Mouse (Mus musculus) layer of hippocampus, postnatal 25 days (tissue): ENCODE results near the gene Dhx58. TPM values are rescaled to one million over a fixed set of nuclear protein-coding genes. Genes with fewer than 3 reads are reported as not detected.
"Not testable (repeated sequence)": the region's sequence is repeated elsewhere in the genome, so short reads cannot be mapped to it uniquely, and the experiment has no call there.

Experiments
- DNase-seq, 2 experiments: peaks; one replicate each; pipeline ENCODE4 v3.0.0; 2022; ENCODE audit warnings: mixed read lengths in 2 of 2, low spot score in 1 of 2; ENCODE audit errors: extremely low spot score in 1 of 2
- total RNA-seq, 2 experiments: library from RNA; stranded (reverse); gene quantifications; 2 replicates each; pipeline ENCODE4 v1.2.3; 2021

The Dhx58 gene
- total RNA-seq, 2 experiments from 2014 or later = 1.4 to 2.1 TPM

DNA sequence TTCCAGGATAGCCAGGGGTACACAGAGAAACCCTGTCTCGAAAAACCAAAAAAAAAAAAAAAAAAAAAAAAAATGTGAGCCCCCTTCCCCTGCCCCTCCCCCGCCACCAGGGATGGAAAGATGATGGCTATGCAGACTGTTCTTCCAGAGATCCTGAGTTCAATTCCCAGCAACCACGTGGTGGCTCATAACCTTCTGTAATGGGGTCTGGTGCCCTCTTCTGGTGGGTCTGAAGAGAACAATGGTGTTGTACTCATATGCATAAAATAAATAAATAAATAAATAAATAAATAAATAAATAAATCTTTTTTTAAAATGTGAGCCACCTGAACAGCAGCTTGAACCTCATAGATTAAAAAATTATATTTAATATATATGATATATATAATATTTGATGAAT lies 48.5 kb downstream of the Dhx58 start:
- DNase-seq = not testable (repeated sequence)

DNA sequence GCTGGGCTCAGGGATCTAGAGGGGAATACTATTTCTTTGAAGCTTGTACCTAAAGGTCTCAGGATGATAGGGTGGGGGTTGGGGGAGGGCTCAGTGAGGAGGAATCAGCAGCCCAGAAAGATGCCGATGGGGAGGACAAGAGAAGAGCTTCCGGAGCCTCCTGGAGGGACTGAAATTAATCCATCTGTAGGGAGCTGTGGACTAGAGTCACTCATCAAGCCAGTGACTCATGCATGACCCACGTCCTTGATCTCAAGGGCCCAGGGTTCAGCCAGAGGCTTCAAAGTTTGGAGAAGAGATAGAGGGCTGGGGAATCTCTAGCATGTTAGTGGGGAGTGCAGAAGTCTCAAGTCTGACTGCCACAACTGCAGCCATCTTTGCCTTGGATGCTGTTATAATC lies 52.3 kb downstream of the Dhx58 start:
- no peak for DNase-seq

- no peak for DNase-seq
These were observed 52.9 kb downstream of the Dhx58 start for GRCm38 (mm10) chr11:100651205-100651604.

- no peak for DNase-seq
These were observed 55.7 kb downstream of the Dhx58 start for GRCm38 (mm10) chr11:100648405-100648804.

- DNase-seq = peak in 1 of 2 experiments; percentile 47
These were observed 57.8 kb downstream of the Dhx58 start for GRCm38 (mm10) chr11:100646265-100646664.

Other genes with a start within 250 kb of the Dhx58 start
- gene Klhl11, start 231.5 kb downstream of the Dhx58 start, total RNA-seq = 100 to 1,000 TPM; 106 to 113 TPM
- gene Acly, start 176.3 kb downstream of the Dhx58 start, total RNA-seq = 100 to 1,000 TPM; 107 to 112 TPM
- gene Ttc25, start 158.7 kb downstream of the Dhx58 start, total RNA-seq = 1 to 10 TPM in 1 of 2 experiments, under 1 TPM in 1; 0.54 to 1.2 TPM
- 100 to 1,000 TPM; 365 to 435 TPM for gene Cnp, start 129.4 kb downstream of the Dhx58 start, total RNA-seq
- 10 to 100 TPM; 15.1 to 16.5 TPM for gene Nkiras2, start 85.0 kb downstream of the Dhx58 start, total RNA-seq
- 100 to 1,000 TPM; 234 to 286 TPM for gene Dnajc7, start 84.1 kb downstream of the Dhx58 start, total RNA-seq
- under 1 TPM in 1 of 2 experiments, not detected in 1; 0.31 TPM for gene Zfp385c, start 11.8 kb downstream of the Dhx58 start, total RNA-seq
- 10 to 100 TPM; 55.6 to 55.9 TPM for gene Kat2a, start 8.2 kb upstream of the Dhx58 start, total RNA-seq
- not detected for gene Hspb9, start 9.6 kb upstream of the Dhx58 start, total RNA-seq
- gene Rab5c, start 33.9 kb upstream of the Dhx58 start, total RNA-seq = 100 to 1,000 TPM; 141 to 152 TPM
- 1 to 10 TPM; 1.1 to 1.8 TPM for gene Kcnh4, start 55.7 kb upstream of the Dhx58 start, total RNA-seq
- gene Hcrt, start 58.7 kb upstream of the Dhx58 start, total RNA-seq = not detected
- 1 to 10 TPM; 5.2 to 6.8 TPM for gene Ghdc, start 66.7 kb upstream of the Dhx58 start, total RNA-seq
- 10 to 100 TPM; 11.5 to 11.7 TPM for gene Stat5b, start 146.5 kb upstream of the Dhx58 start, total RNA-seq
- 1 to 10 TPM; 1.1 to 1.7 TPM for gene Stat5a, start 155.1 kb upstream of the Dhx58 start, total RNA-seq
- 10 to 100 TPM; 32.9 to 34.4 TPM for gene Stat3, start 235.3 kb upstream of the Dhx58 start, total RNA-seq